11 mouse cellular contexts compared by ENCODE assay signal in the genomic region with DNA sequence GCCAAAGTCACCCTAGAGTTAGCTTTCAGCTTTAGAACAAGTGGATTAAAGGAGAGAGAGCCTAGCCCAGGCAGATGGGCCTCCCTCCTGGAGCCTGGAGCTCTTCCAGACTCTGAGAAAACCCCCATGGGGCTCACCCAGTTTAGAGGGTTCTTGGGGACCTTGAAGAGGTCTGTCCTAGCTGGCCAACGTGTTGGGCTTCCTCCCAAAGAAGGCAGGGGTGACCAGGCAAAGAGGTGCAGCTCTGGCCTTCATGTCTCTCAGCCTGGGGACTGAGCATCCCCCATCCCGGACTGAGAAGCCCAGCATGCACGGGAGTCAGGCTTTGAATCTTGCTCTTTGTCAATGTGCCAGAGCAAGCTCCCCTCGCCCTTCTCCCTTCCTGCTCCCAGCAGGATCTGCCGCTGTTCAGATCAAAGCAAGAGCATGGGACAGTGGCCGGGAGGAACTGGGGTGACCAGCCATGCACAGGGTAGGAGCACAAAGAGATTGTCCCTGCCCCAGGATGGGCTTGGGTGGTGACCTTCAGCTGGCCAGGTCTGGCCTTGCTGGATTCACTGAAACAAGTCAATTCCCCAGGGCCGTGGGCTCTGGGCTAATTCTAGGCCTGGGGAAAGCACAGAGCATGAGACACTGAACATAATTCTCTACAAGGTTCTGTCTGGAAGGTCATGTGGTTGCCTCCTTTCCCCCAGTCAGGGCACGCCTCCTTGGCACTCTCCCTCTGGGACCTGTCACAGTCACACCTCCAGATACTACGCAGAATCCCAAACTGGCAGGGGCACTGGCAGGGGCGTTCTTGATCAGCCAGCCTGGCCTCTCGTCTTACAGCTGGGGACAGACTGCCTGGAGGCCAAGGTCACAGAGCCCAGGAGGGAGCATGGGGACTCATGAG. TPM values are rescaled to one million over a fixed set of nuclear protein-coding genes. Genes with fewer than 3 reads are reported as not detected.
DNase-seq lines count a peak whose midpoint lies in the region; ATAC-seq and TF ChIP-seq lines count a peak whose summit lies in the region.
"Had no signal": no experiment of that assay in that cellular context is flagged by ENCODE, and none has a peak within 500 bp of the region (broad histone marks: within the 10 kb centered on the region; RNA-seq: fewer than 3 reads in every experiment).

No protein-coding gene starts in this region.

- no peak for TF ChIP-seq RAD21 in CH12.LX (IDR thresholded peaks at IDR 0.05; ENCODE audit: low read depth, low read length)

- ATAC-seq in forebrain, embryonic 12.5 days (ENCODE audit: low FRiP score), result no peak
- ATAC-seq in forebrain, embryonic 13.5 days, result no peak
- ATAC-seq: lung, postnatal 0 days; Patski had no signal

- H3K9me3 ChIP-seq in forebrain, embryonic 12.5 days, result no peaks in the 10 kb centered on the region
- H3K9me3 ChIP-seq in forebrain, embryonic 13.5 days (replicated peaks), result no peaks in the 10 kb centered on the region
- peaks cover 4% of the 10 kb centered on the region for H3K9me3 ChIP-seq in CH12.LX (replicated peaks; ENCODE audit: low read length)

- no peak overlapping the region for H3K27ac ChIP-seq in forebrain, embryonic 12.5 days
- no peak overlapping the region for H3K27ac ChIP-seq in forebrain, embryonic 13.5 days
- no peak overlapping the region for H3K27ac ChIP-seq in CH12.LX (ENCODE audit: insufficient read depth, low read depth)
- H3K27ac ChIP-seq in heart, adult 2 months, result peak overlapping the region; percentile 91

- TF ChIP-seq CTCF in CH12.LX (conservative IDR thresholded peaks at IDR 0.05 in 1 of 2, IDR thresholded peaks at IDR 0.05 in 1 of 2; ENCODE audit: low read depth in 2 of 2, low read length in 2 of 2), result no peak
- no peak for TF ChIP-seq CTCF in heart, adult 2 months (IDR thresholded peaks at IDR 0.05)

- dilution Hi-C loops in CH12.LX (cut with MboI; ENCODE audit: extremely low pct_ligation_motif_present, extremely low pct_unique_long_range_greater_than_20kb, low sequenced_read_pairs), result no loop called here

- TF ChIP-seq EP300 in CH12.LX (IDR thresholded peaks at IDR 0.05; ENCODE audit: low read length), result no peak
- peak; percentile 89 for TF ChIP-seq EP300 in heart, adult 2 months (IDR thresholded peaks at IDR 0.05; ENCODE audit: insufficient read depth, low read depth, low read length)

- H3K4me2 ChIP-seq in forebrain, embryonic 12.5 days, result no peak overlapping the region
- H3K4me2 ChIP-seq in forebrain, embryonic 13.5 days, result no peak overlapping the region
- H3K4me2 ChIP-seq in CH12.LX (ENCODE audit: insufficient read depth, low read depth, poor library complexity, severe bottlenecking), result no peak overlapping the region

- no peaks in the 10 kb centered on the region for H3K36me3 ChIP-seq in forebrain, embryonic 12.5 days (replicated peaks)
- H3K36me3 ChIP-seq in forebrain, embryonic 13.5 days (ENCODE audit: poor library complexity, severe bottlenecking), result no peaks in the 10 kb centered on the region
- H3K36me3 ChIP-seq in CH12.LX (replicated peaks in 1 of 2; ENCODE audit: control insufficient read depth in 1 of 2, insufficient read depth in 1 of 2, low read length in 1 of 2), result no peaks in the 10 kb centered on the region
- no peaks in the 10 kb centered on the region for H3K36me3 ChIP-seq in heart, adult 2 months (ENCODE audit: control insufficient read depth, insufficient read depth, low read length)

- peak overlapping the region; percentile 17; the same call in 1 of the 2 replicates for H3K9ac ChIP-seq in forebrain, embryonic 12.5 days
- no peak overlapping the region for H3K9ac ChIP-seq in forebrain, embryonic 13.5 days
- no peak overlapping the region for H3K9ac ChIP-seq in CH12.LX (ENCODE audit: insufficient read depth, low read depth)
- peak overlapping the region; percentile 30 for H3K9ac ChIP-seq in heart, adult 2 months (ENCODE audit: low read depth, low read length)

- H3K4me3 ChIP-seq in forebrain, embryonic 12.5 days (replicated peaks), result no peak overlapping the region
- H3K4me3 ChIP-seq in forebrain, embryonic 13.5 days, result no peak overlapping the region
- H3K4me3 ChIP-seq in CH12.LX (replicated peaks in 1 of 3; ENCODE audit: low read depth in 2 of 3, low read length in 2 of 3, poor library complexity in 1 of 3), result no peak overlapping the region
- no peak overlapping the region for H3K4me3 ChIP-seq in heart, adult 2 months
- H3K4me3 ChIP-seq: myocyte had no signal

- intact Hi-C loops in heart, adult 2 months (cut with DNase I), result loop anchor here (10.0 kb wide), 1 partner anchor 410 kb away; no protein-coding TSS in a partner anchor

- in situ Hi-C loops in CH12.LX (cut with MboI; ENCODE audit: low pct_ligation_motif_present, low pct_unique_long_range_greater_than_20kb, low sequenced_read_pairs), result loop anchor here (25.0 kb wide), 2 partner anchors 237 to 313 kb away; partner anchors contain the start of gene Celsr1

- 57% methylated on average over 11 of the region's 11 CpGs for WGBS in forebrain, embryonic 12.5 days
- WGBS in forebrain, embryonic 13.5 days, result 42% methylated on average over 11 of the region's 11 CpGs
- WGBS in heart, adult 2 months, result 20% methylated on average over 11 of the region's 11 CpGs

- no peak for TF ChIP-seq POLR2A in CH12.LX (IDR thresholded peaks at IDR 0.05; ENCODE audit: low read depth, low read length)
- no peak; the same call in 1 of the 2 replicates for TF ChIP-seq POLR2A in heart, adult 2 months (IDR thresholded peaks at IDR 0.05; ENCODE audit: insufficient read depth, low read depth, low read length)

- no peaks in the 10 kb centered on the region for H3K4me1 ChIP-seq in forebrain, embryonic 12.5 days
- H3K4me1 ChIP-seq in forebrain, embryonic 13.5 days, result no peaks in the 10 kb centered on the region
- H3K4me1 ChIP-seq in CH12.LX (ENCODE audit: control insufficient read depth in 1 of 2, insufficient read depth in 2 of 2), result peaks cover 10 to 17% of the 10 kb centered on the region in 2 experiments
- H3K4me1 ChIP-seq in heart, adult 2 months (ENCODE audit: control insufficient read depth, insufficient read depth, low read length), result peaks cover 3% of the 10 kb centered on the region; the same call in 1 of the 2 replicates

- no peaks in the 10 kb centered on the region for H3K79me2 ChIP-seq in CH12.LX (replicated peaks; ENCODE audit: control insufficient read depth, extremely low read depth, insufficient read depth, poor library complexity, severe bottlenecking)
- H3K79me2 ChIP-seq in heart, adult 2 months (replicated peaks; ENCODE audit: control insufficient read depth, insufficient read depth, low read length), result no peaks in the 10 kb centered on the region

- DNase-seq in CH12.LX (ENCODE audit: extremely low read depth), result peak; percentile 21
- DNase-seq in heart, adult 2 months, result peak; percentile 70 to 85
- peak; percentile 88 for DNase-seq in heart, postnatal 4 days
- no peak for DNase-seq in T-cell, adult 2 months (ENCODE audit: low spot score)
- DNase-seq in lung, adult 18-20 months, result no peak
- DNase-seq in layer of hippocampus, postnatal 14 days (ENCODE audit: low spot score in 2 of 2), result no peak

- peaks cover 55% of the 10 kb centered on the region for H3K27me3 ChIP-seq in forebrain, embryonic 12.5 days
- H3K27me3 ChIP-seq in forebrain, embryonic 13.5 days, result peaks cover 13% of the 10 kb centered on the region; the same call in 1 of the 2 replicates
- peaks cover 76% of the 10 kb centered on the region for H3K27me3 ChIP-seq in CH12.LX (replicated peaks)
- no peaks in the 10 kb centered on the region for H3K27me3 ChIP-seq in heart, adult 2 months (ENCODE audit: control insufficient read depth, insufficient read depth, low read length)
- H3K27me3 ChIP-seq: Patski had no signal

TF ChIP-seq in CH12.LX, 34 proteins besides CTCF, POLR2A, EP300 and RAD21:
- TF ChIP-seq USF1 (IDR thresholded peaks at IDR 0.05; ENCODE audit: low read depth, low read length), result no peak
- no peak for TF ChIP-seq GABPA (IDR thresholded peaks at IDR 0.05; ENCODE audit: insufficient replicate concordance, low read depth, low read length)

RNA-seq across cellular contexts. Expression of gene Ppara, which starts 10.3 kb away (rescaled TPM):
- 0.53 and 0.74 TPM in 2 replicates for polyA plus RNA-seq in forebrain, embryonic 12.5 days (2016; fragmentation: Nextera tagmentation; extraction: Ambion mirVana)
- 0.44 and 0.63 TPM in 2 replicates for polyA plus RNA-seq in forebrain, embryonic 13.5 days (2015; fragmentation: Nextera tagmentation; extraction: Ambion mirVana)
- total RNA-seq in CH12.LX (2012; rRNA removed), result not detected in 2 replicates
- total RNA-seq in CH12.LX (2014; rRNA removed), result not detected in 2 replicates
- not detected in 2 replicates for polyA plus RNA-seq in CH12.LX (2012; ENCODE audit: insufficient read length, low read depth)
- 10 to 100 TPM; 53.1 to 60.7 TPM for total RNA-seq in heart, adult 2 months (2021)
- 12.9 and 25.4 TPM in 2 replicates for polyA plus RNA-seq in heart, adult 2 months (2012; rRNA removed)
- total RNA-seq in heart, postnatal 4 days (2021), result 10 to 100 TPM; 24.0 to 29.6 TPM
- total RNA-seq in layer of hippocampus, postnatal 14 days (2021), result 1 to 10 TPM; 3.4 to 3.7 TPM

Comparison
In these comparisons a context has a peak if more than half of its experiments do, and no peak if none do; other contexts are left out.
1. H3K9ac ChIP-seq: peak in forebrain, embryonic 12.5 days (single experiment) and heart, adult 2 months (single experiment); none in forebrain, embryonic 13.5 days (single experiment) and CH12.LX (single experiment).
2. DNase-seq: peak in CH12.LX (single experiment), heart, adult 2 months (2 of 2) and heart, postnatal 4 days (single experiment); none in T-cell, adult 2 months (single experiment), lung, adult 18-20 months (0 of 2) and layer of hippocampus, postnatal 14 days (0 of 2).
3. RNA of gene Ppara, which starts 10.3 kb away (total RNA-seq): 53.1 to 60.7 TPM in heart, adult 2 months and 24.0 to 29.6 TPM in heart, postnatal 4 days; 3.4 to 3.7 TPM in layer of hippocampus, postnatal 14 days and not detected in CH12.LX; every median in the first group is over 4 times any median in the second.